Mouse (Mus musculus) 3T3-L1 (cell line): Measurements from ENCODE around the gene Psmc3.

ENCODE experiments used
- DNase-seq: peaks from one replicate; pipeline ENCODE4 v3.0.0-alpha.2; 2015; ENCODE audit warnings: low read depth, low spot score

Psmc3 gene

GRCm38 (mm10) chr2:91113334-91113733, 59.5 kb downstream of the Psmc3 start:
- DNase-seq, result no peak

GRCm38 (mm10) chr2:91113852-91114251, 60.0 kb downstream of the Psmc3 start:
- DNase-seq, result no peak

- DNase-seq, result peak; percentile 97
Observed at GRCm38 (mm10) chr2:91114781-91115577, 61.2 kb downstream of the Psmc3 start.

- DNase-seq, result no peak
Observed at GRCm38 (mm10) chr2:91115578-91115970, 61.8 kb downstream of the Psmc3 start.
